Mouse (Mus musculus) liver, embryonic 12.5 days (tissue): ENCODE measurements around the gene Ddx23. TPM values are rescaled to one million over a fixed set of nuclear protein-coding genes. Genes with fewer than 3 reads are reported as not detected.

ENCODE experiments used
- ATAC-seq: fragments of 200-750 bp; cut with Nextera tagmentation; 2 replicates; pipeline ENCODE4 v1.8.0; 2017; ENCODE audit warnings: moderate number of reproducible peaks, mild to moderate bottlenecking, moderate library complexity
- H3K27ac ChIP-seq: fragments of 300-500 bp; sonication (generic); 2 replicates; pipeline ENCODE4 v1.5.1; 2016; ENCODE audit warnings: mild to moderate bottlenecking
- H3K27me3 ChIP-seq: fragments of 300-500 bp; sonication (generic); replicated peaks from 2 replicates; pipeline ENCODE4 v1.6.1; 2016; ENCODE audit warnings: mild to moderate bottlenecking, moderate library complexity
- H3K36me3 ChIP-seq: fragments of 300-500 bp; sonication (generic); 2 replicates; pipeline ENCODE4 v1.6.1; 2016; ENCODE audit warnings: mild to moderate bottlenecking, moderate library complexity
- H3K4me1 ChIP-seq: fragments of 300-500 bp; sonication (generic); 2 replicates; pipeline ENCODE4 v1.6.1; 2016
- H3K4me2 ChIP-seq: fragments of 300-500 bp; sonication (generic); 2 replicates; pipeline ENCODE4 v1.6.1; 2016; ENCODE audit warnings: mild to moderate bottlenecking, moderate library complexity
- H3K4me3 ChIP-seq: fragments of 300-500 bp; sonication (generic); 2 replicates; pipeline ENCODE4 v1.5.1; 2016; ENCODE audit warnings: mild to moderate bottlenecking, moderate library complexity
- H3K9ac ChIP-seq: fragments of 300-500 bp; sonication (generic); 2 replicates; pipeline ENCODE4 v1.6.1; 2016; ENCODE audit warnings: mild to moderate bottlenecking, moderate library complexity
- H3K9me3 ChIP-seq: fragments of 300-500 bp; sonication (generic); replicated peaks from 2 replicates; pipeline ENCODE4 v1.6.1; 2016; ENCODE audit warnings: mild to moderate bottlenecking, moderate library complexity
- WGBS: fragments of 180-500 bp; shearing (Covaris S2); methylation state at CpG from one replicate; pipeline ENCODE4 v1.1.7; 2016; ENCODE audit not compliant: insufficient replicate concordance; 5-methylcytosine and 5-hydroxymethylcytosine counted together
- polyA plus RNA-seq: library from polyadenylated mRNA; unstranded; fragments of >200 nt; fragmentation: Nextera tagmentation; extraction: Ambion mirVana; gene quantifications from 2 replicates; pipeline ENCODE4 v1.2.1, GENCODE M21; 2016

Ddx23 gene
- polyA plus RNA-seq, 1 experiment from 2014 or later, result 16.2 TPM

DNA sequence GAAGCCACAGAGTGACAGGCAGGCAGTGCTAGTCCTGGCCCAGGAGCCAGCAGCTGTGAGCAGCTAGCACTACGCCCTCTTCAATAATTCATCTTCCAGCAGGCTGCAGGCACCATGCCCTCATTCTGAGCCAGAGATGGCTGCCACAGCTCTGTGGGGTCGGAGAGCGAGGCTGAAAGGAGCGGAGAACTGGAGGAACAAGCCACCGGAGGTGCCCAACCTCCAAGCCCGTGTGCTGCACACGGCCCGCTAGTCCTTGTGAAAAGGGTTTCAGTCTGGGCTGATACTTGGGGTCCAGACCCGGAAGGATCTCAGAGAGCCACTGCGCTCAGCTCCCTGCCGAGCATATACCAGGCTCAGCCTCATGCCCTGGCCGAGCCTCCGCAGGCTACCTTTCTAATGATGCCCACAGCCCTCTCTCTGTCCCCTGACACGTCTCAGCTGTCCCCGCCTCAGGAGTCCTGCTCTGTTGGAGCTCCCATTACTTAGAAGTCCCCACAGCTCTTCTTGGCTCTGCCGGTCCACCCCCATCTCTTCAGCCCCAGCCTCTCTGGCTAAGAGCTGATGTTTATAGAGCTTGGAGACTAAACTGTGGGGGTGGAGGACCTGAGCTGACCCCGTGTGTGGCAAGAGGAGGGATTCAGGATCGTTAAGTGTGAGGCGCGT is 34.0 kb downstream of the Ddx23 start:
- Histone ChIP-seq H3K4me3 (no peak overlapping the region), H3K9me3 (0 out of 2 replicates have a peak, but pooled peaks cover 4% of the 10 kb centered on the region), H3K4me2 (peak overlapping the region; percentile 23), H3K4me1 (peaks cover 37% of the 10 kb centered on the region), H3K27ac (no peak overlapping the region), H3K36me3 (no peaks in the 10 kb centered on the region), H3K27me3 (peaks cover 95% of the 10 kb centered on the region), H3K9ac (no peak overlapping the region)
- WGBS, result 14% methylated on average over 20 of the region's 20 CpGs
- ATAC-seq, result 0 out of 2 replicates have a peak, but pooled peaks have one; percentile 23

DNA sequence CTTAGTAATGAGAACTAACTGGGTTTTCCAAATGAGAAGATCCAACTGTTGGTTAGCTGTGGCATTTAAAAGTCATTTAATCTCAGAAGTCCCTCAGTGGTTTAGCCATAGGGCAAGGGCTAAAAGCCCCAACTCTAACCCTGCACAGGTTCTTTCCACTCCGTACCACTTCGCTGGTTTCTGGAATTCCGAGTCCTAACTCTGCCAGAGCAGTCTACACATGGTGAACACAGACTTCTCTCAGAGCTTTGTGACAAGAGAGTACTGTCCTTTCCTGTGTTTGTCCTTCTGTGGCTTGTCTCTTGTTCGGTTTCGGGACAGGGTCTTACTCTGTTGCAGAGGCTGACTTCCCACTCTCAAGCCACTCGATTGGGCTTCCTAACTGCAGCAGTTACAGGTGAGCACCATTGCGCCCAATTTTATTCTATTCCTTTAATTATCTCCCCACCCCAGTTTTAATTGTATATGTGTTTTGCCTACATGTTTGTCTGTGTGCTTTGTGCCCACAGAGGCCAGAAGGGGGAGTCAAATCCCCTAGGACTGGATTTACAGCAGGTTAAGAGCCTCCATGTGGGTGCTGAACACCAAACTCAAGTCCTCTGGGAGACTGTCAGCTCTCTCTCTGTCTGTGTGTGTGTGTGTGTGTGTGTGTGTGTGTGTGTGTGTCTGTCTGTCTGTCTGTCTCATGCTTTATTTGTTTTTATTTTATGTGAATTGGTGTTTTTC is 36.0 kb downstream of the Ddx23 start:
- H3K27ac ChIP-seq, result no peak overlapping the region
- 61% methylated on average over 7 of the region's 7 CpGs for WGBS

DNA sequence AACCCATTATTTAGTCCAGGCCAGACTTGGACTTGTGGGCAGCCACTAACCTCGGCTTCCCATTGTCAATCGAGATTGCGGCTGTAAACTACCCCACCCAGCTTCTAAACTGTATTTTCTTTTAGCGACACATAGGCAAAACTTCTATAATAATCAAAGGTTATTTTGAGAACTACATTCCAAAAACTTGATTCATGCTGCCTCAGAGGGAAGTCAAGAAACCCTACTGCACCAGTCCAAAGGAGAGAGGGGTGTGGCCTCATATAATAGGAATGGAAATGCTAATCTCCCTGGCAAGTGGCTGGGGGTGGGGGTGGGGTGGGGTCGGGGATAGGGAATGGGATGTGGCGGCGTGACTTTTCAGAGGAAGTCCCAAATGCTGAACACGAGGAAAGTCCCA is 36.6 kb downstream of the Ddx23 start:
- Histone ChIP-seq H3K9me3 (0 out of 2 replicates have a peak, but pooled peaks cover 4% of the 10 kb centered on the region), H3K4me1 (0 out of 2 replicates have a peak, but pooled peaks cover 12% of the 10 kb centered on the region), H3K36me3 (no peaks in the 10 kb centered on the region), H3K4me2 (no peak overlapping the region), H3K9ac (no peak overlapping the region), H3K4me3 (no peak overlapping the region), H3K27ac (no peak overlapping the region), H3K27me3 (peaks cover 94% of the 10 kb centered on the region)
- WGBS, result 21% methylated on average over 8 of the region's 8 CpGs
- ATAC-seq, result no peak

More for the DNA sequence above, 36.0 kb downstream of the Ddx23 start:
- peaks cover 17% of the 10 kb centered on the region for H3K4me1 ChIP-seq
- no peak for ATAC-seq
- peaks cover 94% of the 10 kb centered on the region for H3K27me3 ChIP-seq
- no peak overlapping the region for H3K9ac ChIP-seq
- H3K36me3 ChIP-seq, result no peaks in the 10 kb centered on the region
- no peak overlapping the region for H3K4me2 ChIP-seq
- H3K9me3 ChIP-seq, result 0 out of 2 replicates have a peak, but pooled peaks cover 4% of the 10 kb centered on the region
- no peak overlapping the region for H3K4me3 ChIP-seq

DNA sequence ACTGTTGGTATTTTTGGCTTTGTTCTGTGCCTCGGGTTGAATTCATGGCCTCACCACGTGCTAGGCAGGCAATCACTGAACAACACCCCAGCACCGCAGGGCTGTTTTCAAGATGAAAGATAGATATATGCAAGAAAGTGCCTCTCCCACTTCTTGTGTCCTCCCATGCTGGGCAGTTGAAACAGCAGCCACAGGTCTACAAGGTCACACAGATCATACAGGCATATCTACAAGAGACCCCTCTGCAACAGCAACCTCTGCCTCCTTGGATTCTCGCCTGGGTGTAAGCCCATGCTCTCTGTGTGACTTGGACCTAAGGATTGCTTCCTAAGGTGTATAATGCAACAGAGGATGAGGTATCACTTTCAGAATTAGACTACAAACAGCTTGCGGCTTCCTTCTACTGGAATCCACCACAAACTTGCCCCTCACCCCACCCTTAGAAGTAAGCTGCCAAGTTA is 39.3 kb downstream of the Ddx23 start:
- 36% methylated on average over 5 of the region's 5 CpGs for WGBS
- Histone ChIP-seq H3K4me2 (no peak overlapping the region), H3K4me3 (no peak overlapping the region), H3K27me3 (peaks cover 93% of the 10 kb centered on the region), H3K9ac (no peak overlapping the region), H3K4me1 (0 out of 2 replicates have a peak, but pooled peaks cover 2% of the 10 kb centered on the region), H3K27ac (no peak overlapping the region), H3K9me3 (0 out of 2 replicates have a peak, but pooled peaks cover 4% of the 10 kb centered on the region), H3K36me3 (no peaks in the 10 kb centered on the region)
- no peak; the same call in 1 of the 2 replicates for ATAC-seq

DNA sequence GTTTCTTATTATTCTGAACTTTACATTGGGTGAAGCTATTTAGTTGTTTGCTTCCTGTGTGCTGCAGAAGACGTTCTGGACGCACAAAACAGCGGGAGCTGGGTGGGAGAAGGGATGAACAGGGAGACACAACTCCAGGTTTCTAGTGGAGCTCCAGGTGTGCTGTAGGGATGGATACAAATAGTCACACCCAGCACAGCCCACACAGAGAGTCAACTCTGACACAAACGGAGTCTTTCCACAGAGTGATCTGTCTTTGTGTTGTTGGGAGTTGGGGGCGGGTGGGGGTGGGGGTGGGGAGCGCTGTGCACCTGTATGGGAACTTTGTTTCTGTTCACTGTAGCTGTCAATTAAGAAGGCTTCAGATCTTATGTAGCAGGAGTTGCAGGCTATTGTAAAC is 40.0 kb downstream of the Ddx23 start:
- Histone ChIP-seq H3K36me3 (no peaks in the 10 kb centered on the region), H3K9ac (no peak overlapping the region), H3K9me3 (0 out of 2 replicates have a peak, but pooled peaks cover 4% of the 10 kb centered on the region), H3K4me2 (no peak overlapping the region), H3K4me1 (no peaks in the 10 kb centered on the region), H3K4me3 (no peak overlapping the region), H3K27me3 (peaks cover 91% of the 10 kb centered on the region), H3K27ac (no peak overlapping the region)
- no peak for ATAC-seq
- WGBS, result 24% methylated on average over 6 of the region's 6 CpGs

DNA sequence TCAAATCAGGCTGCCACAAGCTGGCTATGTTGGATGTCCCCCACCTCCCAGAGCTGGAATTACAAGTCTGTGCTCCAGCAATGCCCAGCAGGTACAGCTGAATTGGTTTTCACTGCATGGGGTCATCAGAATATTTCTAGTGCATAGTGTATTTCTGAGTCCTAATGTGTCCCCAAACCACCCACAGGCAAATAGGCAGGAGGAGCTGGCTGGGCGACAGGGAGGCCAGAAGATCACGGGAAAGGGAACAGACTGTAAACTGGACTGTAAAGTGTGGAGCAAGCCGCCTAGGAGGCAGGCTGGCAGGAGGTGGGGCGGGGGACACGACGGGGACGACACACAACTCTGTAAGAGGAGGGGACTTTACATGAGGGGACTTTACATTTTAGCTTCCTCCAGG is 40.5 kb downstream of the Ddx23 start:
- no peak overlapping the region for H3K9ac ChIP-seq
- H3K36me3 ChIP-seq, result no peaks in the 10 kb centered on the region
- no peak overlapping the region for H3K4me3 ChIP-seq
- no peak overlapping the region for H3K27ac ChIP-seq
- H3K4me2 ChIP-seq, result no peak overlapping the region
- peaks cover 85% of the 10 kb centered on the region for H3K27me3 ChIP-seq
- 9% methylated on average over 7 of the region's 7 CpGs for WGBS
- ATAC-seq, result no peak
- H3K9me3 ChIP-seq, result 0 out of 2 replicates have a peak, but pooled peaks cover 4% of the 10 kb centered on the region
- 0 out of 2 replicates have a peak, but pooled peaks cover 3% of the 10 kb centered on the region for H3K4me1 ChIP-seq

DNA sequence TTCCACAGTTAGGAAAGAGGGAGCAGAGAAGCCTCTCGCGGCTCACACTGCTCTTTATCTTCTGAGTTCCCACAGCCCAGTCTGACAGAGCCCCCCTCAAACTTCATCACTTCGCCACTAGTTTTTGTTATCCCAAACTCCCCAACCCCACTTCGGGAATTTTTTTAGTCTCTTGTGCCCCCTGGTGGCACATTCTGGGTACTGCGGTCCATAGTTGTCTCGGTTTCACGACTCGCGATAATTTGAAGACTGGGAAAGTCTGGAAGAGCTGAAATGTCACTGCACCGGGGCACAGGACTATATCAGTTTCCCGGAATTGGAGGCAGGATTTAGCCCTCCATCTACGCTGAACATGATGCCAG is 45.5 kb downstream of the Ddx23 start:
- ATAC-seq, result peak; percentile 38; the same call in 1 of the 2 replicates
- Histone ChIP-seq H3K4me3 (no peak overlapping the region), H3K9me3 (no peaks in the 10 kb centered on the region), H3K36me3 (no peaks in the 10 kb centered on the region), H3K27ac (no peak overlapping the region), H3K4me1 (peaks cover 6% of the 10 kb centered on the region; the same call in 1 of the 2 replicates), H3K4me2 (peak overlapping the region; percentile 49), H3K27me3 (peaks cover 48% of the 10 kb centered on the region), H3K9ac (no peak overlapping the region)
- 2% methylated on average over 12 of the region's 12 CpGs for WGBS

DNA sequence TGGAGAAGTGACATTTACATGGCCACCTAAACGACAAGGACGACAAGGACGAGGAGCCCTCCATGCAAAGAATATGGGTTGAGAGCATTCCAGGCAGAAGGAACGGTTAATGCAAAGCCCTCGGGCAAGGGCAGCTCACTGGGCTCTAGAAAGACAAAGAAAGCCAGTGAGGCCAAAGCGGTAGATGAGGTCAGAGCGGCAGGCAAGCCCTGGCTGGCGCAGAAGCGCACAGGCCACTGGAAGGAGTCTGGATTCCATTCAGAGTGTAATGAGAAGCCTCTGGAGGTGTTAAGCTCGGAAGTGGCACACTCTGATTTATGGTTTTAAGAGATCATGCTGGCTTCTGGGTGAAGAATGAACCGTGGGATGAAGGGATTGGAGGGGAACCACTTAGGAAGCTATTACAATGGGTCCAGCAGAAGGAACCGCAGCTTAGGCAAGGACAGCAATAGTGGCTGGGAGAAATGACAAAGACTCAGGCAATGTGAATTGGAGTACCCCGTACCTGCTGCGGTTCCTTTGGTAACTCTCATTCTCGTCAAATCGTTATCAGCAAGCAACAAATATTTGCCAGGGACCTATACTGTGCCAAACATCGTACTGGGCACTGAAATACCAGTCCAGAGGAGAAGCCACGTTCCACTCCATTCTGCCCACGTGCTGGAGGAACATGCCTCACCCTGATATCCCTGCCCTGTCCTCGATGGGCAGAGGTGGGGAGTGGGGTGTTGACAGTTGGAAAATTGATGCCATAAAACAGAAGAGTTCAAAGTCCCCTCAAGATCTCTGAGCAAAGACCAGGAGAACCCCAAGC is 46.1 kb downstream of the Ddx23 start:
- Histone ChIP-seq H3K4me2 (peak overlapping the region; percentile 49), H3K4me1 (peaks cover 6% of the 10 kb centered on the region; the same call in 1 of the 2 replicates), H3K4me3 (no peak overlapping the region), H3K27me3 (peaks cover 44% of the 10 kb centered on the region), H3K27ac (no peak overlapping the region), H3K9ac (no peak overlapping the region), H3K9me3 (no peaks in the 10 kb centered on the region), H3K36me3 (no peaks in the 10 kb centered on the region)
- ATAC-seq, result peak; percentile 33; the same call in 1 of the 2 replicates
- 46% methylated on average over 20 of the region's 20 CpGs for WGBS

DNA sequence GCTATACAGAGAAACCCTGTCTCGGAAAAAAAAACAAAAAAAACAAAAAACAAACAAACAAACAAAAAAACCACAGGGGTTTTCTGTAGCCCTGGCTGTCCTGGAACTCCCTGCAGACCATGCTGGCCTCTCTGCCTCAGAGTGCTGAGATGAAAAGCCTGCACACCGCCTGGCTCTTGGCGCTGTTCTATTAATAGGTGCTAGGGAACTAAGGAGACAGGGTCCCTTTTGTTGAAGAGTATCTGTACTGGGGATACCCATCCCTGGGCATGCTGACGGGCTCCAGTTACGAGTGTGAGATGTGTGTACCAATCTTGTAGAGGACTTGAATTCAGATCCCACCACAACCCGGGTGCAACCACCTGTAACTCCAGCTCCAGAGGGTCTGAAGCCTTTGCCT is 46.9 kb downstream of the Ddx23 start:
- peaks cover 37% of the 10 kb centered on the region for H3K27me3 ChIP-seq
- no peak overlapping the region for H3K4me2 ChIP-seq
- no peak overlapping the region for H3K9ac ChIP-seq
- H3K36me3 ChIP-seq, result no peaks in the 10 kb centered on the region
- no peaks in the 10 kb centered on the region for H3K9me3 ChIP-seq
- H3K27ac ChIP-seq, result no peak overlapping the region
- peaks cover 6% of the 10 kb centered on the region; the same call in 1 of the 2 replicates for H3K4me1 ChIP-seq
- ATAC-seq, result no peak
- 63% methylated on average over 6 of the region's 6 CpGs for WGBS
- no peak overlapping the region for H3K4me3 ChIP-seq

DNA sequence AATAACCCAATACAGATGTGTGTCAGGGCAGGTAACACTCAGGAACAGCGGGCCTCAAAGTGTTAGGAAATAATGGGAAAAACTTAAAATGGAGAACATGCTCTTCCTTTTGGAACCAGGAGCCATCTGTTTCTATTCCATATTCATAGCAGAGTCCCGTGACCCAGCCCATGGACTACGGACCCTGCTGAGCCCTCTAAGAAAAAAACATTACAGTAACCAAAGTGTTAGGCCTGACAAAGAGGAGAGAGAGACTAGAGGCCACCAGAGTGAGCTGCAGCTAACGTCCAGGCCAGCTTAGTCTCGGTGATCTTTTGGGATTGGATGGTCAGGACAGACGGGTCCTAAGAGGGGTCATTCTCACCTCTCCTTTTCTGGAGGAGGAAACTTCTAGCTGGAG is 47.7 kb downstream of the Ddx23 start:
- no peak for ATAC-seq
- peaks cover 12% of the 10 kb centered on the region for H3K4me1 ChIP-seq
- H3K36me3 ChIP-seq, result no peaks in the 10 kb centered on the region
- H3K9ac ChIP-seq, result no peak overlapping the region
- no peak overlapping the region for H3K4me3 ChIP-seq
- H3K27ac ChIP-seq, result no peak overlapping the region
- no peak overlapping the region for H3K4me2 ChIP-seq
- peaks cover 34% of the 10 kb centered on the region for H3K27me3 ChIP-seq
- WGBS, result 69% methylated on average over 6 of the region's 6 CpGs
- H3K9me3 ChIP-seq, result no peaks in the 10 kb centered on the region

DNA sequence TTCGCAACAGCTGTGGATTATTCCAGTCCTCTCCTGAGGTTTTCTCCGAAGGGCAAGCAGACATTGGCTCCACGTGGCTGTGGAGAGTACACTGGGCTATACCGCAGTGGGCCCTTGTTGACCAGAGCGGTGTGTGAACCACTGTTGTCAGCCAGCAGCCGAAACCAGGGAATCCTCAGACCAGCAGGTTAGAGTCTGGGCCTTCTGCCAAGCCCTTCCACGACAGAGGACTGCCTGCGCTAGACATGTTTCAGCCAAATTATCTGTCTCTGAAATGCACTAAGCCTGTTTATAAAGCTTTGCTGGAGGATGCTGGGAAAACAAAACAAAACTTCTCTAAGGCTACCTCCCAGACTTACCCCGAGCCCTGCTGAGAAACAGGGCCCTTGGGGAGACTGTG is 48.1 kb downstream of the Ddx23 start:
- no peak overlapping the region for H3K4me3 ChIP-seq
- H3K4me2 ChIP-seq, result no peak overlapping the region
- no peaks in the 10 kb centered on the region for H3K9me3 ChIP-seq
- WGBS, result 72% methylated on average over 9 of the region's 9 CpGs
- peaks cover 16% of the 10 kb centered on the region for H3K4me1 ChIP-seq
- no peak for ATAC-seq
- H3K27me3 ChIP-seq, result peaks cover 34% of the 10 kb centered on the region
- no peaks in the 10 kb centered on the region for H3K36me3 ChIP-seq
- no peak overlapping the region for H3K27ac ChIP-seq
- no peak overlapping the region for H3K9ac ChIP-seq
